Mouse (Mus musculus) liver, postnatal 0 days (tissue): ENCODE measurements around the gene Npm1. TPM values are rescaled to one million over a fixed set of nuclear protein-coding genes. Genes with fewer than 3 reads are reported as not detected.

ENCODE experiments used
- ATAC-seq: fragments of 200-750 bp; cut with Nextera tagmentation; 2 replicates; pipeline ENCODE4 v1.8.0; 2017; ENCODE audit warnings: mild to moderate bottlenecking, moderate library complexity
- DNase-seq: peaks from one replicate; pipeline ENCODE4 v3.0.0-alpha.2; 2016
- H3K27ac ChIP-seq: fragments of 300-500 bp; sonication (generic); 2 replicates; pipeline ENCODE4 v1.5.1; 2014; ENCODE audit warnings: antibody characterized with exemption, moderate library complexity, mild to moderate bottlenecking, low read depth
- H3K27me3 ChIP-seq: fragments of 300-500 bp; sonication (generic); 2 replicates; pipeline ENCODE4 v1.6.1; 2014; ENCODE audit warnings: low read length, control low read depth, mixed read lengths; ENCODE audit not compliant: insufficient read depth
- H3K36me3 ChIP-seq: fragments of 300-500 bp; sonication (generic); replicated peaks from 2 replicates; pipeline ENCODE4 v1.6.1; 2014; ENCODE audit warnings: mild to moderate bottlenecking, control low read depth, low read length, moderate library complexity, mixed read lengths; ENCODE audit not compliant: insufficient read depth
- H3K4me1 ChIP-seq: fragments of 300-500 bp; sonication (generic); 2 replicates; pipeline ENCODE4 v1.6.1; 2014; ENCODE audit warnings: antibody characterized with exemption, mild to moderate bottlenecking, control low read depth; ENCODE audit not compliant: insufficient read depth
- H3K4me2 ChIP-seq: fragments of 300-500 bp; sonication (generic); 2 replicates; pipeline ENCODE4 v1.6.1; 2014; ENCODE audit warnings: low read depth, mild to moderate bottlenecking, low read length, moderate library complexity, mixed read lengths
- H3K4me3 ChIP-seq: fragments of 300-500 bp; sonication (generic); 2 replicates; pipeline ENCODE4 v1.5.1; 2014; ENCODE audit warnings: low read depth, low read length
- H3K9ac ChIP-seq: fragments of 300-500 bp; sonication (generic); replicated peaks from 2 replicates; pipeline ENCODE4 v1.6.1; 2014; ENCODE audit warnings: mild to moderate bottlenecking, moderate library complexity
- H3K9me3 ChIP-seq: fragments of 300-500 bp; sonication (generic); 2 replicates; pipeline ENCODE4 v1.6.1; 2016; ENCODE audit warnings: mild to moderate bottlenecking, control low read depth, low read length, mixed read lengths
- CTCF ChIP-seq: sonication (generic); IDR thresholded peaks from 2 replicates; pipeline ENCODE4 v1.5.1; 2016; ENCODE audit warnings: antibody characterized with exemption, low read depth
- EP300 ChIP-seq: IDR thresholded peaks from 2 replicates; pipeline ENCODE4 v1.6.1; 2016; ENCODE audit warnings: antibody characterized with exemption, low read depth, mild to moderate bottlenecking
- WGBS: fragments of 180-500 bp; shearing (Covaris S2); extraction: QIAGEN DNeasy Blood & Tissue Kit; methylation state at CpG from one replicate; pipeline ENCODE4 v1.1.7; 2014; ENCODE audit not compliant: insufficient replicate concordance; 5-methylcytosine and 5-hydroxymethylcytosine counted together
- polyA plus RNA-seq: library from polyadenylated mRNA; unstranded; fragments of >200 nt; fragmentation: Nextera tagmentation; extraction: Ambion mirVana; gene quantifications from 2 replicates; pipeline ENCODE4 v1.2.1, GENCODE M21; 2015

Gene Npm1
- polyA plus RNA-seq, 1 experiment from 2014 or later: 321 TPM

DNA sequence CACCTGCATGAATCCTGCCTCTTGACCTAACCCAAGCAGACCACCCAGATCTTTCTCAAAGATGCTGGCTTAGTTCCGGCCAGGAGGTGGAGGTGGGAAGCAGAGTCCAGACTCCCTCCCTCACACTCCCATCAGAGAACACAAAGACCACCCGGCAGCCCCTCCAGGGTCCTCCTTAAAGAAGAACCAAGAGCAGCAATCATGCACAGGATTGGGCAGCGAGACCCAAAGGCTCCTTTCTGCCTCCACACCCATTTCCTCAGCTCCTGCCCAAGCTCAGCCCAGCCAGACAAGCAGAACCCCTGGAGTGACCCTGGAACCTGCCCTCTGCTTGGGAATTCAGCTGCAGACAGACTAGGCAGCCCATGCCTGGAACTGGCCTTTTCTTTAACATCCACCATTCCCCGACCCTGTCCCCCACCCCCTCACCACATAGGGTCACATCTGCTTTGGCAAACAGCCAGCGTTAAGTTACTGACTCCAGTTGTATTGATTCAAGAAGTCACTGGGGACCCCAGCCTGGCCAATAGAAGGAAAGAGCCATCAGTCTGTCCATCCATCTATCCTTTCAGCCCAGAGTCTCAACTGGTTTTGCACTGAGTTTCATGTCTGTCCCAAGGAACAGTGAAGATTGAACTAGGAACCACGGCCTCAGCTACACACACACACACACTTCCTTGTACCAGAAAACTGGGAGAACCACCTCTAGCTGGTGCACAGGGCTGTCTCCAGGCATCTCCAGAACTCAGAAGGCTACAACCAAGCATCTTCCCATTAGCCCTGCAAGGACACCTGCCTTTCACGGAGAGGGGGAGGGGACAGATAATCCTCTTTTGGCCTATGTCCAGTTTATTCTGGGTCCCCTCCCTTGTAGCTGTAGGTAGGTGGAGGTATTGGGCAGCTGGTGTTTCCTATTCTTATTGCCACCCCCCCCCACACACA is 17.5 kb downstream of the Npm1 start:
- Histone ChIP-seq H3K4me1 (peaks cover 16% of the 10 kb centered on the region), H3K27me3 (peaks cover 56% of the 10 kb centered on the region), H3K27ac (no peak overlapping the region), H3K9ac (no peak overlapping the region), H3K4me2 (no peak overlapping the region), H3K9me3 (no peaks in the 10 kb centered on the region), H3K36me3 (peaks cover 3% of the 10 kb centered on the region), H3K4me3 (no peak overlapping the region)
- ATAC-seq: no peak
- 31% methylated on average over 7 of the region's 7 CpGs for WGBS
- DNase-seq: no peak
- no peak for TF ChIP-seq CTCF
- no peak for TF ChIP-seq EP300

DNA sequence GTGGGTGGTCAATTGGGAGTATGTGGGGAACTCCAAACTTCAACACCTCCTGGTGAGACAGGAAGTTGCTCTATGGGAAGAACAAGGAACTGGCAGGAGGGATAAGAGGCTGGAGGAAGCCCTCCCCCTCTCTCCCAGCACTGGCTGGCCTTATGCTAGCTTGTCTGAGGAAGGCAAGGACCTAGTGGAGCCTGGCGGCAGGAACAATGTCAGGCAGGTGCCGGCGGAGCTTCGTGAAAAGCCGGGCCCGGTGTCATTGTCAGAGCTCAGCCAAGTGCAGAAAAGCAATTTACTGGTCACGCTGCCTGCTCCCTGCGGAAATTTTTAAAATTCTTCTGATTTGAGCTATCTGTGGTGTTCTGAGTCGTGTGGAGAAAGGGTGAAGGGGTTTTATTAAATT is 19.1 kb downstream of the Npm1 start:
- Histone ChIP-seq H3K27me3 (peaks cover 59% of the 10 kb centered on the region), H3K4me1 (peaks cover 16% of the 10 kb centered on the region), H3K9me3 (no peaks in the 10 kb centered on the region), H3K36me3 (no peaks in the 10 kb centered on the region), H3K27ac (no peak overlapping the region), H3K4me2 (no peak overlapping the region), H3K9ac (no peak overlapping the region), H3K4me3 (no peak overlapping the region)
- 23% methylated on average over 9 of the region's 9 CpGs for WGBS
- ATAC-seq (no peak), DNase-seq (no peak)
- no peak for TF ChIP-seq CTCF
- TF ChIP-seq EP300: no peak

DNA sequence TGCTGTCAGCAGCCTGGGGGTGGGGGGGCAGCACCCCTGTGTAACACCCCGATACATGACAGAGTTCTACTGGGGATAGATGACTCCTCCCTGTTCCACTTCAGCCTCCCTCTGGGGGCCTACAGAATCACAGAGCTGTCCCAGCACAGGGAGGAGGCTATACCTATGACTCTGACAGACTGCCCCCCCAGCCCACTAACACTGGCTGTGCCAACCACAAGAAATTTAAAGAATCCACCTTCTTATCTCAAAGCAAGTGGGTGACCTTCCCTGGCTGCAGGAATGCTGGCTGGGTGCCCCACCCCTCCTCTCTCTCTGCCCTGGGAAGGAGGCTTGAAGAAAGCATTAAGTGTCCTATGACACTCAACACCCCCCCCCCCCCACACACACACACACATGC is 20.2 kb downstream of the Npm1 start:
- H3K4me2 ChIP-seq: no peak overlapping the region
- no peak overlapping the region for H3K27ac ChIP-seq
- H3K4me3 ChIP-seq: no peak overlapping the region
- H3K4me1 ChIP-seq: peaks cover 12% of the 10 kb centered on the region
- no peaks in the 10 kb centered on the region for H3K9me3 ChIP-seq
- H3K36me3 ChIP-seq: no peaks in the 10 kb centered on the region
- TF ChIP-seq EP300: no peak
- TF ChIP-seq CTCF: no peak
- DNase-seq (peak; percentile 11), ATAC-seq (no peak)
- no peak overlapping the region for H3K9ac ChIP-seq
- WGBS: 80% methylated on average over 1 of the region's 1 CpGs
- peaks cover 53% of the 10 kb centered on the region for H3K27me3 ChIP-seq

DNA sequence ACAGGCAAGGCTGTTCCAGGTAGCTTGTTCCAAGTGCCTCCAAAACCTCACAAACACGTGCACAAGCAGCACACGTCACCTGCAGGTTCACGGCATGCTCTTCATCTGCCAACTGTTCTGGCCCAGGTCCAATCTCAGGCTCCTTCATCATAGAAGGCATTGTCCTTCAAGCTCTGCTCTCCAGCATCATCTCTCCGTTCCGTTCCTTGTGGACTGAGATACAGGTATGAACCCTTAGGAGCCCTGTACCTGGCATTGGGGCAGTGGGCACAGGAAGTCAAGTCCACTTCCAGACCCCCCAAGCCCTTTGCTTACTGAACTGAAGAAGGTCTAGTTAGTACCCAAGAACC is 22.9 kb downstream of the Npm1 start:
- Histone ChIP-seq H3K9me3 (no peaks in the 10 kb centered on the region), H3K27ac (no peak overlapping the region), H3K9ac (no peak overlapping the region), H3K27me3 (peaks cover 26% of the 10 kb centered on the region), H3K36me3 (no peaks in the 10 kb centered on the region), H3K4me1 (no peaks in the 10 kb centered on the region), H3K4me2 (no peak overlapping the region), H3K4me3 (no peak overlapping the region)
- ATAC-seq (no peak), DNase-seq (no peak)
- 80% methylated on average over 5 of the region's 5 CpGs for WGBS
- TF ChIP-seq CTCF (no peak), EP300 (no peak)

DNA sequence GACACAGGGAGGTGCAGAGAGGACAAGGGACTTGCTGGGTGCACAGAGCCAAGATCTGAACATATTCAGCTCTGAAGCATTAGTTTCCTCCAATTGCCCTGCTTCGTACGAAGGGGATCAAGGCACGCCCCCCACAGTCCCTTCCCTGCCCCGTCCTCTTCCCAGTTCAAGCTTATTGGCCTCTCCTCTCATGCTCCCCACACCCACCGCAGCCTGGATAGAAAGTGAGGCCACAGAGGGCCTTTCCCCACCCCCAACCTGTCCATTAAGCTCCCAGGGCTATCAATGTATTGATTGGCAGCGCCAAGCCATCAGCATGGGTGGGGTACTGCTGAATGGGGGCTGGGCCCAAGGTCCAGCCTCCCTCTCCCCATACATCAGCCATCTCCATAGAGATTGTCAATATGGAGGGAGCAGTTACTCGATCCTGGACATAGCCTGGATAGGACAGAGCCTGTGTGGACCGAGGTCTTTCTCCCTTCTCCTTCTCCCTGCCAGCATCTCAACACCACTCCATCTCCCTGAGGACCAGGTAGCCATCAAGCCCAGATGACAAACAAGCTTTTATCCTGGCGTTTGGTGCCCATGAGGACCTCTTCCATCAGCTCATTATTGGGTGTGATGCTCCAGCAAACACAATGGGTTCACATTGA is 23.4 kb downstream of the Npm1 start:
- no peak overlapping the region for H3K4me2 ChIP-seq
- H3K4me1 ChIP-seq: no peaks in the 10 kb centered on the region
- WGBS: 53% methylated on average over 9 of the region's 9 CpGs
- no peak for DNase-seq
- no peak for ATAC-seq
- H3K4me3 ChIP-seq: no peak overlapping the region
- H3K9ac ChIP-seq: no peak overlapping the region
- H3K27me3 ChIP-seq: peaks cover 21% of the 10 kb centered on the region
- no peak for TF ChIP-seq CTCF
- no peak for TF ChIP-seq EP300
- H3K36me3 ChIP-seq: no peaks in the 10 kb centered on the region
- H3K27ac ChIP-seq: no peak overlapping the region
- no peaks in the 10 kb centered on the region for H3K9me3 ChIP-seq

DNA sequence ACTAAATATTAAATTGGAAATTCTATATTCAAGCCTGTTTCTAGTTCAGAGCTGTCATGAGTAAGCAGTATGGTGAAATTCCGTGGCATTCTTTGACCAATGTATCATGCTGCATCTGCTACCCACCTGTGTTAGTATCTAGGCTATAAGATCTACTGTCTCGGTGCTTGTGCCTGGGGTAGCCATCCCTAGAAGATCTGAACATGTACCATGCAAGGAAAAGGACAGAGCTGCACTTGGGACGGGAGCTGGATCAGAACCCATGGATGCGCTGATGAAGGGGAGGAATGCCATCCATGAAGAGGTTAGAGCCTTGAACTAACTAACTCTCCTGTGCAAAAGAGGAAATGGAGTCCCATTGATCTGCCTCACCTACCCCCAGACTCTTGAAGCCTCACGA is 24.3 kb downstream of the Npm1 start:
- no peak overlapping the region for H3K4me3 ChIP-seq

More for the DNA sequence above, 24.3 kb downstream of the Npm1 start:
- H3K9ac ChIP-seq: no peak overlapping the region
- no peak overlapping the region for H3K27ac ChIP-seq
- H3K9me3 ChIP-seq: no peaks in the 10 kb centered on the region
- H3K36me3 ChIP-seq: no peaks in the 10 kb centered on the region
- DNase-seq: no peak
- H3K4me1 ChIP-seq: no peaks in the 10 kb centered on the region
- H3K27me3 ChIP-seq: peaks cover 13% of the 10 kb centered on the region
- ATAC-seq: no peak
- WGBS: 70% methylated on average over 5 of the region's 5 CpGs
- TF ChIP-seq CTCF (no peak), EP300 (no peak)
- H3K4me2 ChIP-seq: no peak overlapping the region
